Mouse (Mus musculus) spleen, postnatal 14 days (tissue): ENCODE data around the gene Cacng6.
A peak's percentile ranks its signal among the peaks of the same experiment; 100 is the strongest.
"Not testable (repeated sequence)": the region's sequence is repeated elsewhere in the genome, so short reads cannot be mapped to it uniquely, and the experiment has no call there.

Source experiments
- DNase-seq, 2 experiments: peaks; one replicate each; pipeline ENCODE4 v3.0.0; 2021 to 2022; ENCODE audit warnings: low spot score in 2 of 2

Cacng6 gene

DNA sequence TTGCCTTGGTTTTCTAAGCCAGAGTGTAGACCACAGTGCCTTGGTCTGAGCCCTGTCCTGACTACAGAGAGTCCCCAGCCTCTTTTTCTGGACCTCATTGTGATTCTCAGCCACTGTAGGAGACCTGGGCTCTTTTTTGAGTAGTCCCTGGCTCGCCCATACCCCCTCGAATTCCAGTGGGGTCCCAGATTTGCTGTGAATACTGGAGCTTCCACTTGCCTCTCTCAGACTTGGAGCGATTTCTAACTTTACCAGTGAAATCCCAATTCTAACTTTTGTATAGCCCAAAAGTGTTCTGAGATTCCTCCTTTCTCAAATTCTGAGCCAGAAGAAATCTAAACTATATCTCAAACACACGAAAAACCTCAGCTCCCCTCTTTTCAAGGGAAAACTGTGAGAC, at the start of gene Cacng6:
Cacng6 (plus strand) TSS at position 301 of the 400 bp plus-strand sequence.
- DNase-seq: no peak

DNA sequence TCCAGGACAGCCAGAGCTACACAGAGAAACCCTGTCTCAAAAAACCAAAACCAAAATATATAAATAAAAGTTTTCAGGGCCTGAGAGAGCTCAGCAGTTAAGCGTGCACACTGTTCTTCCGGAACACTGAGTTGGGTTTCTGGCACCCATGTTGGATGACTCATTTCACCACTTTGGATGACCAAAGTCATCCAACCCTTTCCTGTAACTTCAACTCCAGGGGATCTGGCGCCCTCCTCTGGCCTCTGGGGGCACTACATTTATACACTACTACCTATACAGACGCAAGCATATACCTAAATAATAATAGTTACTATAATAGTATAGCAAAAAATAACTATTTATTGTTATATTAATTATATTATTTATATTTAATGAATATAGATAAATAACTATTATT, 47.2 kb upstream of the Cacng6 start:
- peak in 1 of 2 experiments; percentile 33 for DNase-seq

DNA sequence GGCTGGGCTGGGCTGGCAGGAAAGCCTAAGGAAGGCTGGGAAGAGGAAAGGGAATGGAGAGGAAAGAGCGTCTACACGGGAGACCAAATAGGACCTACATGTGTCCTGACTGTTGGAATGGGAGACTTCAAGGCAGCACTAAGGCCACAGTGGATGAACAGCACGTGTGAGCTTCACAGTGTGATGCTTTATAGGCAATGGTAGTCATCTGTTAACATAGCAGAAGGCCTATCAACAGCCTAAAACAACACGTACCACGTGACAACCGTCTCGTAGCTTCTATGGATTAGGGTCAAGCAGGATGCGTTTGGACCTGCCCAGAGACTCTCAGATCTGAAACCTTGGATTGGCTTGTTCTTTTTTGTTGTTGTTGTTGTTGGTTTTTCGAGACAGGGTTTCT, 41.9 kb upstream of the Cacng6 start:
- no peak for DNase-seq

DNA sequence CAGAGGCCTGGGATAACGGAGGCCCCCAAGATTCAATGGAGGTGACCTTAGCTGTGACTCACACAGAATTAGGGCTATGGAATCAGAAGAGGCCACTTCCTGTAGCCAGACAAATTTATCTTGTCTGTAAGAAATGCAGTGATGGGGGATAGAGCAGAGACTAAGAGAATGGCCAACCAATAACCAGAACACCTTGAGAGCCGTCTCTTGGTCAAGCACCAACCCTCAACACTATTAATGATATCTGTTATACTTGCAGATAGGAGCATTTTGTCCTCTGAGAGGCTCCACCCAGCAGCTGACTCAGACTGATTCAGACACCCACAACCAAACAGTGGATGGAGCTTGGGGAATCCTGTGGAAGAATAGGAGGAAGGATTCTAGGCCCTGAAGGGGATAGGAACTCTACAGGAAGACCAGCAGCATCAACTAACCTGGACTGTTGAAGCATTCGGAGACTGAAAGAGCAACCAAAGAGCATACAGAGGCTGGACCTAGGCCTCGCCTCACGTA, 39.1 kb upstream of the Cacng6 start:
- DNase-seq: no peak

DNA sequence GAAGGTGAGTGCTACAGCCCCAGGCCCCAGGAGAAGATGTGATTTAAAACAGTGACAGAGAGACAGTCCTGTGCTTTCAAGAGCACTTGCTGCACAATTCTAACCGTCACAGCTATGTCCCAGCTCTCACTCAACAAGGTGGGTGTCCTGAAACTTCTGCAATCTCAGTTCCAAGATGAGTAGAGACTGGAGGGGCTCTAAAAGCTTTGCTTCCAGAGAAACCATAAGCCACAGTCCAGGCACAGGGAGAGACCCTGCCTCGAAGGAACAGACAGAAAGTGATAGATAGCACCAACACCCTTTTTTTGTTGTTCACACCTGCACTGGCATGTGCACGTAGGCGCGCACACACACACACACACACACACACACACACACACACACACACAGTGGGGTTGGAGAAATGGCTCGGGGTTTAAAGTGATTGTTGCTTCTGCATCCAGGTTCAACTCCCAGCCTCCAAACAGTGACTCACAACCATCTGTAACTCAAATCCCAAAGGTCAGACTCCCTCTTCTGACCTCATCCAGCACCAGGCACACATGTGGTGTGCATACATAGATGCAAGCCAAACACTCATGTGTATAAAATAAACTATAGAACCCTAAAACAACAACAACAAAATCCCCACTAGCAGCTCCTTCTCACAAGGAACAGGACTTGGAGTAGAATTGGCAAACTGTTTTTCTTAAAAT, 37.8 kb upstream of the Cacng6 start:
- DNase-seq: no peak

DNA sequence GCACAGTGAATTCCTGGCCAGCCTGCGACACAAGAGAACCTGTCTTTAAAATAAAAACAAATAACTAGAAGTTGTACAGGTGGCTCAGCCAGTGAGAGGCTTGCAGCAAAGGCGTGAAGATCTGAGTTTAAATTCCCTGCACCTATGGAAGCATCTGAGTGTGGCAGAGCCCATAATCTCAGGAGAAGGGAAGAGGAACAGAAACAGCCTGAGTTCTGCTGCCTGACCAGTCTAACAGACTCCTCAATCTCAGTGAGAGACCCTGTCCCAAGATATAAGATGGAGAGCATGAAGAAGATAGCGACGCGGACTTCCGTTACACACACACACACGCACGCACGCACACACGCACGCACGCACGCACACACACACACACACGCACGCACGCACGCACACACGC, 36.2 kb upstream of the Cacng6 start:
- DNase-seq: no peak

DNA sequence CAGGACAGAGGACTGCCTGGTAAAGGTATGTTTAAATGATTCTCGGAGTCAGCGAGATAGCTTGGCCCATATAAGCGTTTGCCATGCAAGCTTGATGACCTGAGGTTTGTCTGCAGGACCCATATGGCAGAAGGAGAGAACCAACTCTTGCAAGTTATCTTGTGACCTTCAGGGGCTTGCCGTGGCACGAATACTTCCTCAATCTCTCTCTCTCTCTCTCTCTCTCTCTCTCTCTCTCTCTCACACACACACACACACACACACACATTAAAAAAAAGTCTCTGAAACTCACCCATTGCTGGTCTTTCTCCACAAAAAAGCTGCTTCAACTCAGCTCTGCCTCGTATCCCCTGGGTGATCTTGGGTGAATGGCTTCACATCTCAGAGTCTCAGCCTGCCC, 35.1 kb upstream of the Cacng6 start:
- DNase-seq: no peak

DNA sequence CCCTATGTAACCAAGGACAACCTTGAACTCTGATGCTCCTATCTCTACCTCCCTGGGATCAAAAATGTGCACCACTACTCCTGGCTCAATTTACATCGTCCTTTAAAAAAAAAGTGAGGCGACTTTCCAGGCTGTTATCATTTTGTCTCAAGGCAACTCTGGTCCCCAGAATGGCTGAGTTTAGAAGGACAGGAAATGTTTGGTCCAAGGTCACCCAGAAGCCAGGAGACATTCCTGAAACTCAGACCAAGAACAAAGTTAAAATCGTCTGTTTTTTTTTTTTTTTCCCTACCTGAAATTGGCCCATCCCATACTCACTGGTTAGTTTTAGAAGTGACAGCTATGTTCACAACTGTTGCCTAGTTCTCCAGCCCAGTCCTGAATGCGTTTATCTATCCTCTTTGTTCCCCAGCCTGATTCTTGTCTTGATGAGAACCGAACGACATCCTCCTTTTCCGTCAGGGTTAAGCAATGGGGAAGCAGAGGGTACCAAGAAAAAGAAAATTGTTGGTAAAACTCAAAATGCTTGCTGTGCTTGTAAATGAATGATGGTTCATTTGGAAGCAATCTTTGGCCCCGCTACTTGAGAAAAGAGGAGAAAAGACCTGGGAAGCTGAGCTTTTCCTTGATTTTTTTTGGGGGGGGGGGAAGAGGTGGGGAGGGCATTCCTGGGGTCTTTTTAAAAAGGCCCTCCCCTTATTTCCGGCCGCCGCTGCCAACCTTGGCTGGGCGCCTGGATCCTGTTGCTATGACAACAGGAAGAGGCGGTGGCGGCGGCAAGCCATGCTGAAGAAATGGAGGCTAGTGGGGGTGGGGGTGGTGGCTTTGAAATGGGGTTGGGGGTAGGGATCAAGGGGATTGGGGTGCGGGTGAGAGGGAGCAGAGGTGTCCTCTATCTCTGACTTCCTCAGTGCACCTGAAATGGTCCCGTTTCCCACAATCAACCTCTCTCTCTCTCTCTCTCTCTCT, 34.3 kb upstream of the Cacng6 start:
- DNase-seq: no peak

DNA sequence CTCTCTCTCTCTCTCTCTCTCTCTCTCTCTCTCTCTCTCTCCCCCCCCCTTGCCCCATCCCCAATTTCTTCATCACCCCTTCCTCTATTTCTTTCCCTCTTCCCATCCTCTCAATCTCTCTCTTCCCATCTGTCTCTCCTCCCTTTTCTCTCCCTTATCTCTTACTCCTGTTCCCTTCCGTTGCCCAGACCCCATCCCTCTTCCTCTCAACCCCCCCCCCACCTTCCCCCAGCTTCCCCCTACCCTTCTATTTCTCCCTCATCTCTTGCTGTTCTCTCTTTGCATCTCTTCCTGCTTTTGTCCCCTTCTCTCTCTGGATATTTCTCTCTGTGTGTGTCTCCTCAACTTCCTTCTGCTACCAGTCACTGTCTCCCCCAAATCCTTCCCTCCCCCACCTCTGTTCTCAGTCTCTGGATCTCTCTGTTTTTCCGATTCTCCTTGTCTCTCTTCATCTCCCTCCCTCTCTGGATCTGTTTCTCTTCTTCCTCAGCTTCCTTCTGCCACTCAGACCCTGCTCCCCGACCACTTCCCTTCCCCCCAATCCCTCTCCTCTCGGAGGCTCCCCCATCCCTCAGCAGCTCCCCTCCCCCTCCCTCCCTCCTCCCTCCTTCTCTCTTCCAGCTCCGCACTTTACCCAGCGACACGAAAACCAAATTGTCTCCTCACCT, 33.4 kb upstream of the Cacng6 start, which contains the start of gene Cacng8:
Cacng8 (plus strand) TSS at position 271 of the 668 bp plus-strand sequence.
- no peak for DNase-seq

DNA sequence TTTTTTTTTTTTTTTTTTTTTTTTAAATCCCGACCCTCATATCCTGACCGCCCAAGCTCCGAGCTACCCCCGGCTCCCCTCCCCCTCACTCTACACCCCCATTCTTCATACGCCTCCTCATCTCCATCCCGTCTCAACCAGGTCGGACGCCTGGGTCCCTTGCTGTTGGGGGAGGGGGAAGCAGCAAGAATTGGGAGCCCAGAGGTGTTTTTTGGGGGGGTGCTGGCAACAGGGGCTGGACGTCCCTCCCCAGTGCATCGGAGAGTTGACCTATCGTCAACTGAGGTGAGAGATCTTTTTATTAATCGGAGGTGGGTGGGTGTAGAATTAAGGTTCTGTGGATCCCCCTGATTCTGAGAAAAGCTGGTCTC, 32.9 kb upstream of the Cacng6 start:
- DNase-seq: no peak

DNA sequence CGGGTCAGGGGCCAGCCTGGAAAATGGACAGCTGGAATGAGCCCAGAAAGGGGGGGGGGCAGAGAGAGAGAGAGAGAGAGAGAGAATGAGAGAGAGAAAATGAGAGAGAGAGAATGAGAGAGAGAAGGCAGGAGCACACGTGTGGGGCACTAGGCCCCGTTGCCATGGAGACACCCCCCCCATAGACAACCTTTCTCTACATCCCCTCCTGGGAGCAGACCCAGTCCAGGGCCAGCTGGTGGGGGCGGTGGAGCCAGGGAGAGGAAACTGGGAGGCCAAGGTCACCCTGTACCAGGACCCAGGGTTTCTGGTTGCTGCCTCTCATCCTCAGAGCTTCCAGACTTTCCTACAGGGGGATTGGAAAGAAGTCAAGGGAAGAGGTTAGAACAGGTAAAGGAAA, 32.2 kb upstream of the Cacng6 start:
- no peak for DNase-seq

DNA sequence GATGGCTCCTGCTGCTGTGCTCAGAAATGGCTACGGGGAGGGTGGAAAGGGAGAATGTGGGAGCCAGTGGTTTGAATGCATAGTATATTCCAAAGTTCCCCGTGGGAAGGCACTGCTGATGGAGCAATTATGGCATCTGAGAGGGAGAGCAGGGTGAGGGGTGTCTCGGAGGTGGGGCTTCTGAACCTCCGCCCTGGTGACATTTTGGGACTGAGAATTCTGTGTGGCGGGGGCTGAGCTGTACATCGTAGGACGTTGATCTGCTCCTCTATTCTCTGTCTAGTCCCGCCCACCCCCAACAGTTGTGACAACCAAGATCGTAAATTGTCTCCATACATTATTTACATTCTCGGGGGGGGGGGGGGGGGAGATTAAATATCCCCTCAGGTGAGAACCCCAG, 26.6 kb upstream of the Cacng6 start:
- DNase-seq: no peak

DNA sequence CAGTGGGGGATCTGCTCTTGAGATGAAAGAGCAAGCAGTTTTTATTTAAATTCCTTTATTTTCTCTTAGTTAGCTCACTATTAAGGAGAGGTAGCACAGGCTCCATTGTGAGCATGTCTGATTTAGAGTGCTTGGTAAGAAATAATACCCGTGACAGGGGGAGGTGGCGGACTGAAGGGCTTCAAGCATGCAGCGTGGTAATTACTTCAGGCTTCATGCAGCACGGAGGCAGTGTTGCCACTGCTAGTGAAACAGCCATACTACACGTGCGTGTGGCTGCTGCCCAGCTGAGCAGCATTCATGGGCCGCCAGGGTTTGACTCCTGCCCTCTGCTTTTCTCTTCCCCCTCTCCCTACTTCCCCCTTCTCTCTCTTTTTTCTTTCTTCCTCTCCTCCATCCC, 26.2 kb upstream of the Cacng6 start:
- no peak for DNase-seq

DNA sequence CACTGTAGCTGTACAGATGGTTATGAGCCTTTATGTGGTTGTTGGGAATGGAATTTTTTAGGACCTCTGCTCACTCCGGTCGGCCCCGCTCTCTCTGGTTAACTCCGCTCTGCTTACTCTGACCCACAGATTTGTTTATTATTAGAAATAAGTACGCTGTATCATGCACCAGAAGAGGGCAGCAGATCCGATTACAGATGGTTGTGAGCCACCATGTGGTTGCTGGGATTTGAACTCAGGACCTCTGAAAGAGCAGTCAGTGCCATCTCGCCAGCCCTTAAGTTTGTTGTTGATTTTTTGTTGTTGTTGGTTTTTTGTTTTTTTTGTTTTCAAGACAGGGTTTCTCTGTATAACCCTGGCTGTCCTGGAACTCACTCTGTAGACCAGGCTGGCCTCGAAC, 25.6 kb upstream of the Cacng6 start:
- DNase-seq: not testable (repeated sequence)

DNA sequence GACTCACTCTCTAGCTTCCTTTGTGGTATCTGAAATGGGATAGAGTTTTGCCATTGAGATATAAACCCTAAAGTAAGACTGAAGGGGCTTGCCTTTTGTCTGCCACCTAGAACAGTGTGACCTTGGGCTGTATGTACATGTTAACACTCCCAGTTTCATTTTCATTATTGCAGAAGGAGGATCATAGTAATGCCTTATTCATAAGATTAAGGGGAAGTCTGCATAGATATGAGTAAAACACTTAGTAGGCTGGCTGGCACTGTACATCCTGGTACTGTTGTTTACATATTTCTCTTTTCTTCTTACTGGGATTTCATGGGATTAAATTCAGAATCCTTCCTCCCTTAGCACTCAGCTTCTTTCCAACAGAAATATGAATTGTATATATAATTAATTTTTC, 24.1 kb upstream of the Cacng6 start:
- DNase-seq: no peak

DNA sequence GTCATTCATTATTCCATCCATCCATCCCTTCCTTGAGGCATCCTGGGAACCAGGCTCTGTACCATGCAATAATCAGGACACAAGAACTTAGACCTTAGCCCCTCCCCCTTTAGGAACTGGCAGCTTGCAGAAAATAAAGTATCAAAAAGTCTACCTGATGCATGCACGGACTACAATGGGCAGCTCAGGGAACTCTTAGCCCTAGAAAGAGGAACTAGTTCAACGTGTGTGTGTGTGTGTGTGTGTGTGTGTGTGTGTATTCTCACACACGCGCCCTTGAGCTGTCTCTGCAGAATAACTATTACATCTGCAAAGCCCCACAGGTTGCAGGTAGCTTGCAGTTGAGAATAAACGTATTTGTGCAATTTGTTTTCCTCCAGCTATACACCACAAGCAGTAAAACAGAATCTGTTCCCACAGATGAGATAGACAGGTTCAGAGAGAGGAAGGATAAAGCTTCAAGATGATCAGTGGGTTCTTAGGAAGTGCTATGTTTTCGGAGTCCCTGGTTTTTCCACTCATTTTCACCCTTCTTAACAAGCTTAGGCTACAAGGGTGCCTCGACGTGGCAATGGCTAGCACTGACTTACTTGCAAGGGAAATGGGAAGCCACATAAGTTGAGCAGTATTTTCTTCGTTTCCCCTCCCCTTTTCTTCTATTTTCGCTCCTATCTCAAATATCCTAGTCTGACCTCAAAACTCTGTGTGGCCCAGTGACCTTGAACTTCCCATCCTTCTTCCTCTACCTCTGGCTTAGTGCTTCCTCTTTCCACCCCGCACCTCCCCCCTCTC, 14.1 kb upstream of the Cacng6 start:
- DNase-seq: no peak

DNA sequence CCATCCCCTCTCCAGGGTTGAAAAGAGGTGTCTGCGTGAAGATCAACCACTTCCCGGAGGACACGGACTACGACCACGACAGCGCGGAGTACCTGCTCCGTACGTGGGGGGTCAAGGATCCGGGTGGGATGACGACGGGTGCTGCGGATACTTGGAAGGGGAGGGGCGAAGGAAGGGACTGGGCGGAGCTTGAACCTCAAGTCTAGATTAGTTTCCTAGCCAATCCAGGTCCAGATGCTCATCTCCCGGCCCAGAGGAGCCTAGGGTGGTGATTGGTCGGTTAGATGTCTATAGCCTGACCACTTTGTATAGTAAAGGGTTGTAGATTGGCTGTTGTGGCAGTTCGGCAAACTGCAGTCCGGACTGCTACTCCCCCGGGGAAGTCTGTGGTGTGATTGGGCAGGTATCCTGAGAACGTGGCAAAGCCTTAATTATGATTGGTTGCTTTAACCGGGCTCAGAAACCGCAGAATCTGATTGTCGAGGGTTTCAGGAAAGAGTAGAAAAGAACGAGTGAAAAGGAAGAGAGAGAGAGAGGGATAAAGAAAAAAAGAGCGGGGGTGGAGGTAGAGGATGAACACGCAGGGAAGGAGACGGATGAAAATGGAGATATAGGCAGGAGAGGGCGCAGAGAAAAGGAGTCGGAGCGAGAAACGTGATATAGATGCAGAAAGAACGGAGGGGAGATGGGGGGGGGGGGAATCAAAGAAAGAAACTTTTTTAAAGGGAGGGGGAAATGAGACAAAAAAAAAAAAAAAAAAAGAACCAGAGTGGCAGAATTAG, 12.6 kb upstream of the Cacng6 start:
- DNase-seq: no peak

DNA sequence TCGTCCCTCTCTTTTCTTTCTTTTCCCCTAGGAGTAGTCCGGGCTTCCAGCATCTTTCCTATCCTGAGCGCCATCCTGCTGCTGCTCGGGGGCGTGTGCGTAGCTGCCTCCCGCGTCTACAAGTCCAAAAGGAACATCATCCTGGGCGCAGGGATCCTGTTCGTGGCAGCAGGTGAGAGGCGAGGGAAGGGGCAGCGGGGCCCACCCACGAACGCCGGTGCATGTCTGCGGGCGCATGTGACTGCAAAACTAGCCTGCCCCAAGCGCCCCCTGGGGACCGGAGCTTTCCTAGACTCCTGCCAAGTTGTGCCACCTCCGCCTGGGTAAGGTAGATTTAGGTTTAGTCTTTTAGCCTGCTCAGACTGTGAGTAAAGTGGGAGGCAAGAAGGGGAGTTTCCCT, 12.0 kb upstream of the Cacng6 start:
- DNase-seq: peak in 1 of 2 experiments; percentile 14

DNA sequence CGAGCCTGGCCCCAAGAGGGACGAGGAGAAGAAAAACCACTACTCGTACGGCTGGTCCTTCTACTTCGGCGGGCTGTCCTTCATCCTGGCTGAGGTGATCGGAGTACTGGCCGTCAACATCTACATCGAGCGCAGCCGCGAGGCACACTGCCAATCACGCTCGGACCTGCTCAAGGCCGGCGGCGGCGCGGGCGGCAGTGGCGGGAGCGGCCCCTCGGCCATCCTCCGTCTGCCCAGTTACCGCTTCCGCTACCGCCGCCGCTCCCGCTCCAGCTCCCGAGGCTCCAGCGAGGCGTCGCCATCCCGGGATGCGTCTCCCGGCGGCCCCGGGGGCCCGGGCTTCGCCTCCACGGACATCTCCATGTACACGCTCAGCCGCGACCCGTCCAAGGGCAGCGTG, 9.1 kb upstream of the Cacng6 start:
- no peak for DNase-seq

DNA sequence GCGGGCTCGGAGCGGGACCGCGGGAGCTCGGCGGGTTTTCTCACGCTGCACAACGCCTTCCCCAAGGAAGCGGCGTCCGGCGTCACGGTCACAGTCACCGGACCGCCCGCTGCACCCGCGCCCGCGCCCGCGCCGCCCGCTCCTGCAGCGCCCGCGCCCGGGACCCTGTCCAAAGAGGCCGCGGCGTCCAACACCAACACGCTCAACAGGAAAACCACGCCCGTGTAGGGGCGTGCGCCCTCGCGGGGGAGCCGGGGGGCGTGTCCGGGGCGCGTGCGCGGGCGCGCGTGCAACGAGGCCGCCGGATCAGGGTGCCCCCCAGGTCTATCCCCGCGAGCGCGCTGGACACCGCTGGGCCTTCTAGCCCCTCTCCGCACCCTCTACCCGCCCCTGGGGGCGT, 8.6 kb upstream of the Cacng6 start:
- no peak for DNase-seq

DNA sequence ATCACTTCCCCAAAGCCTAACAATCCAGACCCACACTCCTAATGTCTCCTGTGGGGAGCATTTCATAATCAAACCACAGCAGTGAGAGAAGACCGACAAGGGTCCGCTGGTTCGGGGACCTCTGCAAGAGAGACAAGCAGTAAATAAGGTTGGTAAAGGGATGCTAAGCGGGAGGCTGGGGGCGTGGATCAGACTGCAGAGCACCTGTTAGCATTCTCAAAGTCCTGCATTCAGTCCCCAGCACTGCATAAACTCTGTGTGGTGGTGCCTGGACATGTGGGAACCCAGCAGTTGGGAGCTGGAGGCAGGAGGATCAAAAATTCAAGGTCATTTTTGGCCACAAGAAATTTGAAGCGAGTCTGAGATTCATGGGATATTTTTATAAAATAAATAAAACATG, 4.1 kb upstream of the Cacng6 start:
- no peak for DNase-seq
